Mouse (Mus musculus) MEL (cell line): Measurements from ENCODE around the gene Als2. TPM values are rescaled to one million over a fixed set of nuclear protein-coding genes. Genes with fewer than 3 reads are reported as not detected.

ENCODE experiments used
- DNase-seq: peaks from one replicate; pipeline ENCODE4 v3.0.0; 2011; ENCODE audit warnings: low read depth, low spot score
- H3K27ac ChIP-seq: 2 replicates; pipeline ENCODE4 v1.5.1; 2012; ENCODE audit warnings: low read depth, mild to moderate bottlenecking, control low read depth, low read length, moderate library complexity; ENCODE audit not compliant: control insufficient read depth
- H3K27me3 ChIP-seq, 2 experiments: fragments of 150-350 bp in 1 of 2; sonication (generic) in 1 of 2; 2 replicates each; pipeline ENCODE4 v1.6.1; 2012; ENCODE audit warnings: low read length in 2 of 2, mild to moderate bottlenecking in 2 of 2, improper control_type of control experiment in 1 of 2, moderate library complexity in 1 of 2; ENCODE audit not compliant: insufficient read depth in 2 of 2, control insufficient read depth in 1 of 2
- H3K36me3 ChIP-seq, 2 experiments: 2 replicates each; pipeline ENCODE4 v1.6.1; 2012 to 2014; ENCODE audit warnings: low read length in 2 of 2, improper control_type of control experiment in 1 of 2, inconsistent platforms in 1 of 2, mild to moderate bottlenecking in 1 of 2; ENCODE audit not compliant: insufficient read depth in 2 of 2, control insufficient read depth in 1 of 2
- H3K4me1 ChIP-seq, 2 experiments: fragments of 150-350 bp in 1 of 2; sonication (generic) in 1 of 2; 2 replicates each; pipeline ENCODE4 v1.6.1; 2012; ENCODE audit warnings: low read length in 2 of 2, improper control_type of control experiment in 1 of 2, mild to moderate bottlenecking in 1 of 2; ENCODE audit not compliant: insufficient read depth in 2 of 2, control insufficient read depth in 1 of 2
- H3K4me3 ChIP-seq, 2 experiments: fragments of 150-350 bp in 1 of 2; sonication (generic) in 1 of 2; 2 replicates each; pipeline ENCODE4 v1.5.1; 2012; ENCODE audit warnings: low read depth in 2 of 2, low read length in 2 of 2, mild to moderate bottlenecking in 2 of 2, moderate library complexity in 2 of 2, control low read depth in 1 of 2, improper control_type of control experiment in 1 of 2; ENCODE audit not compliant: control insufficient read depth in 1 of 2, insufficient read depth in 1 of 2
- H3K79me2 ChIP-seq: 2 replicates; pipeline ENCODE4 v1.6.1; 2012; ENCODE audit warnings: mild to moderate bottlenecking, low read length, moderate library complexity; ENCODE audit not compliant: control insufficient read depth, poor library complexity, insufficient read depth
- H3K9ac ChIP-seq: 2 replicates; pipeline ENCODE4 v1.6.1; 2012; ENCODE audit warnings: low read depth, mild to moderate bottlenecking, control low read depth, low read length, moderate library complexity; ENCODE audit not compliant: control insufficient read depth, poor library complexity, severe bottlenecking
- H3K9me3 ChIP-seq: fragments of 150-350 bp; sonication (generic); replicated peaks from 2 replicates; pipeline ENCODE4 v1.6.1; 2012; ENCODE audit warnings: mild to moderate bottlenecking, low read length, improper control_type of control experiment, moderate library complexity; ENCODE audit not compliant: insufficient read depth
- BHLHE40 ChIP-seq: IDR thresholded peaks from 2 replicates; pipeline ENCODE4 v1.6.1; 2012; ENCODE audit warnings: low read depth, mild to moderate bottlenecking, inconsistent platforms, low read length, improper control_type of control experiment, borderline replicate concordance
- CHD1 ChIP-seq: IDR thresholded peaks from 2 replicates; pipeline ENCODE4 v1.6.1; 2012; ENCODE audit warnings: low read depth, mild to moderate bottlenecking, inconsistent platforms, low read length, improper control_type of control experiment
- CTCF ChIP-seq, 3 experiments: IDR thresholded peaks in 2 of 3; conservative IDR thresholded peaks in 1 of 3; 2 replicates each; pipeline ENCODE4 v1.5.1; 2011 to 2012; ENCODE audit warnings: low read length in 3 of 3, low read depth in 2 of 3, mild to moderate bottlenecking in 2 of 3, improper control_type of control experiment in 1 of 3, inconsistent platforms in 1 of 3, mixed read lengths in 1 of 3, moderate library complexity in 1 of 3; ENCODE audit not compliant: control insufficient read depth in 1 of 3, insufficient read depth in 1 of 3, poor library complexity in 1 of 3, severe bottlenecking in 1 of 3
- ELF1 ChIP-seq: IDR thresholded peaks from 2 replicates; pipeline ENCODE4 v1.6.1; 2014; ENCODE audit warnings: low read depth, mild to moderate bottlenecking, inconsistent platforms, low read length, improper control_type of control experiment, moderate library complexity
- EP300 ChIP-seq, 2 experiments: IDR thresholded peaks; 2 replicates each; pipeline ENCODE4 v1.6.1; 2011; ENCODE audit warnings: improper control_type of control experiment in 2 of 2, low read length in 2 of 2, low read depth in 1 of 2, mild to moderate bottlenecking in 1 of 2
- ETS1 ChIP-seq: IDR thresholded peaks from 2 replicates; pipeline ENCODE4 v1.6.1; 2012; ENCODE audit warnings: low read depth, mild to moderate bottlenecking, inconsistent platforms, low read length, improper control_type of control experiment, moderate library complexity
- GABPA ChIP-seq: IDR thresholded peaks from 2 replicates; pipeline ENCODE4 v1.6.1; 2012; ENCODE audit warnings: low read depth, mild to moderate bottlenecking, inconsistent platforms, low read length, improper control_type of control experiment, moderate library complexity
- GATA1 ChIP-seq: IDR thresholded peaks from 2 replicates; pipeline ENCODE4 v1.6.1; 2011; ENCODE audit warnings: low read depth, low read length, improper control_type of control experiment
- HCFC1 ChIP-seq: IDR thresholded peaks from 2 replicates; pipeline ENCODE4 v1.6.1; 2012; ENCODE audit warnings: low read depth, mild to moderate bottlenecking, inconsistent platforms, low read length, improper control_type of control experiment, moderate library complexity
- JUND ChIP-seq: IDR thresholded peaks from 2 replicates; pipeline ENCODE4 v1.6.1; 2011; ENCODE audit warnings: low read depth, mild to moderate bottlenecking, improper control_type of control experiment, low read length
- KAT2A ChIP-seq: conservative IDR thresholded peaks from 2 replicates; pipeline ENCODE4 v1.6.1; 2012; ENCODE audit warnings: low read depth, low read length, improper control_type of control experiment, inconsistent platforms
- MAZ ChIP-seq: IDR thresholded peaks from 2 replicates; pipeline ENCODE4 v1.6.1; 2012; ENCODE audit warnings: low read depth, mild to moderate bottlenecking, inconsistent platforms, low read length, improper control_type of control experiment
- MXI1 ChIP-seq: IDR thresholded peaks from 2 replicates; pipeline ENCODE4 v1.6.1; 2011; ENCODE audit warnings: mild to moderate bottlenecking, low read depth, low read length, improper control_type of control experiment
- NELFE ChIP-seq: IDR thresholded peaks from 2 replicates; pipeline ENCODE4 v1.6.1; 2011; ENCODE audit warnings: low read depth, low read length, improper control_type of control experiment
- NRF1 ChIP-seq: IDR thresholded peaks from 2 replicates; pipeline ENCODE4 v1.6.1; 2014; ENCODE audit warnings: low read depth, mild to moderate bottlenecking, inconsistent platforms, low read length, improper control_type of control experiment, moderate library complexity; ENCODE audit not compliant: poor library complexity, insufficient read depth, severe bottlenecking
- POLR2A ChIP-seq, 2 experiments: IDR thresholded peaks; 2 replicates each; pipeline ENCODE4 v1.6.1; 2011 to 2012; ENCODE audit warnings: low read length in 2 of 2, mild to moderate bottlenecking in 2 of 2, control low read depth in 1 of 2, improper control_type of control experiment in 1 of 2, low read depth in 1 of 2, moderate library complexity in 1 of 2; ENCODE audit not compliant: control insufficient read depth in 1 of 2, insufficient read depth in 1 of 2, poor library complexity in 1 of 2
- POLR2AphosphoS2 ChIP-seq: IDR thresholded peaks from 2 replicates; pipeline ENCODE4 v1.6.1; 2011; ENCODE audit warnings: low read length, improper control_type of control experiment
- POLR2AphosphoS5 ChIP-seq: IDR thresholded peaks from 2 replicates; pipeline ENCODE4 v1.6.1; 2012; ENCODE audit warnings: low read depth, borderline replicate concordance, mild to moderate bottlenecking, inconsistent platforms, low read length, moderate library complexity, mixed read lengths
- RCOR1 ChIP-seq: IDR thresholded peaks from 2 replicates; pipeline ENCODE4 v1.6.1; 2012; ENCODE audit warnings: low read depth, mild to moderate bottlenecking, inconsistent platforms, low read length, improper control_type of control experiment
- SMC3 ChIP-seq: IDR thresholded peaks from 2 replicates; pipeline ENCODE4 v1.6.1; 2011; ENCODE audit warnings: low read depth, low read length, improper control_type of control experiment
- TAL1 ChIP-seq: IDR thresholded peaks from 2 replicates; pipeline ENCODE4 v1.6.1; 2012; ENCODE audit warnings: mild to moderate bottlenecking, inconsistent platforms, low read length, moderate library complexity, mixed read lengths
- UBTF ChIP-seq: IDR thresholded peaks from 2 replicates; pipeline ENCODE4 v1.6.1; 2012; ENCODE audit warnings: low read depth, mild to moderate bottlenecking, inconsistent platforms, low read length, improper control_type of control experiment, moderate library complexity, borderline replicate concordance; ENCODE audit not compliant: insufficient read depth
- USF2 ChIP-seq, 2 experiments: IDR thresholded peaks; 2 replicates each; pipeline ENCODE4 v1.6.1; 2011 to 2012; ENCODE audit warnings: improper control_type of control experiment in 2 of 2, low read length in 2 of 2, borderline replicate concordance in 1 of 2, inconsistent platforms in 1 of 2, low read depth in 1 of 2, mild to moderate bottlenecking in 1 of 2; ENCODE audit not compliant: insufficient read depth in 1 of 2
- ZC3H11A ChIP-seq: IDR thresholded peaks from 2 replicates; pipeline ENCODE4 v1.6.1; 2012; ENCODE audit warnings: low read depth, mild to moderate bottlenecking, inconsistent platforms, low read length, improper control_type of control experiment
- ZKSCAN1 ChIP-seq: IDR thresholded peaks from 2 replicates; pipeline ENCODE4 v1.6.1; 2012; ENCODE audit warnings: low read depth, mild to moderate bottlenecking, inconsistent platforms, low read length, improper control_type of control experiment, moderate library complexity
- ZNF384 ChIP-seq: IDR thresholded peaks from 2 replicates; pipeline ENCODE4 v1.6.1; 2012; ENCODE audit warnings: low read depth, mild to moderate bottlenecking, inconsistent platforms, low read length, improper control_type of control experiment
- polyA plus RNA-seq, 2 experiments: library from polyadenylated mRNA; stranded (reverse) in 1 of 2; unstranded in 1 of 2; fragments of >175 nt in 1 of 2; fragments of >200 nt in 1 of 2; gene quantifications; 2 replicates each; pipeline versions ENCODE4 v1.2.1 to v1.2.4; 2012; ENCODE audit warnings: low replicate concordance in 2 of 2, low read depth in 1 of 2; ENCODE audit not compliant: insufficient read length in 2 of 2, insufficient read depth in 1 of 2, missing spikeins in 1 of 2
- total RNA-seq: library from RNA; depleted of rRNA; stranded (reverse); fragments of 300-350 nt; gene quantifications from 2 replicates; pipeline ENCODE4 v1.2.3, GENCODE M21; 2012

The Als2 gene
- total and polyA plus RNA-seq, 3 experiments = 7.4 to 8.5 TPM; not detected in 1

DNA sequence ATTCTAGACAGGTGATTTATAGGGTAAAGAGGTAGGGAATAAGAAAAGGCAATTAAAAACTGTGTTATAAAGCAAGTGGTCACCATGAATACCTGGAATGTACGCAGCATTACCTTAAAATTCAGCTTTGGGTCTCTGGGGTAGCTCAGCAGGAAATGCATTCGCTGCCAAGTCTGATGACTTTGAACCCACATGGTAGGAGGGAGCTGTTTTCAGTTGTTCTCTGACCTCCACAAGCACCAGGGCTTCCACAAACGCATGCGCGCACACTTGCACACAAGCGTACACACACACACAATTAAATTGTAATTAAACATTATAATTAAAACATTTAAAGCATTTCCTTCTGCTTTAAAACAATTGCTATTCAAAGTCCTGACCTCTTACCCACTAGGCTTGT, 76.2 kb downstream of the Als2 start:
- H3K9ac ChIP-seq = no peak overlapping the region
- H3K4me3 ChIP-seq = no peak overlapping the region
- peaks cover 0 to 3% of the 10 kb centered on the region in 2 experiments; a peak in 2 of 4 replicates for H3K27me3 ChIP-seq
- H3K79me2 ChIP-seq = no peaks in the 10 kb centered on the region
- H3K4me1 ChIP-seq = no peaks in the 10 kb centered on the region; a peak in 1 of 4 replicates
- TF ChIP-seq CHD1 = no peak
- TF ChIP-seq ZNF384 = no peak
- TF ChIP-seq MXI1 = no peak
- no peaks in the 10 kb centered on the region for H3K9me3 ChIP-seq
- no peak for DNase-seq
- no peaks in the 10 kb centered on the region for H3K36me3 ChIP-seq
- no peak overlapping the region for H3K27ac ChIP-seq

DNA sequence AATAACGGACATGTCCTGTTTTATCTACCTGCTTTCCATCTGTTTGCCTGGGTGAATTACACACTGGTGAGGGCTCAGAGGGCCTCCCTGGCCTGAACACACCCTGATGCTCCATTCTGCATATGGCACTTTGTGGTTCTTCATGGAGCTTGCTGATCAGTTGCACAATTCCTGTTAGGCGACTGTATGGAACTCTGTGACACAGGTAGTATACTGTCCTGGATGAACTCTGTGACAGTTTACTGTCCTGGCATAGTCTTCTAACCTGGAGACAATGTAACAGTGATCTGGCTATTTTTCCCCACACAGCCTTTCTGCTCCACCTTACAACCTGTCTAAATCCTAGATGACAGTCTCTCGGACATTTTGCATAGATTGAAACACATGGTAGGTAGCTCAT, 77.9 kb downstream of the Als2 start:
- no peak for TF ChIP-seq NRF1
- TF ChIP-seq ZNF384 = no peak
- TF ChIP-seq ZKSCAN1 = no peak
- TF ChIP-seq POLR2A (IDR thresholded peaks at IDR 0.05; ENCODE audit: control insufficient read depth in 1 of 2, insufficient read depth in 1 of 2, low read depth in 1 of 2, low read length in 2 of 2, poor library complexity in 1 of 2) = no peak
- TF ChIP-seq ELF1 = no peak
- no peak for TF ChIP-seq GATA1
- TF ChIP-seq RCOR1 = no peak
- no peak for TF ChIP-seq ETS1
- no peak for TF ChIP-seq ZC3H11A
- no peak for TF ChIP-seq CHD1
- TF ChIP-seq BHLHE40 = no peak
- peaks cover 0 to 3% of the 10 kb centered on the region in 2 experiments; a peak in 2 of 4 replicates for H3K27me3 ChIP-seq

DNA sequence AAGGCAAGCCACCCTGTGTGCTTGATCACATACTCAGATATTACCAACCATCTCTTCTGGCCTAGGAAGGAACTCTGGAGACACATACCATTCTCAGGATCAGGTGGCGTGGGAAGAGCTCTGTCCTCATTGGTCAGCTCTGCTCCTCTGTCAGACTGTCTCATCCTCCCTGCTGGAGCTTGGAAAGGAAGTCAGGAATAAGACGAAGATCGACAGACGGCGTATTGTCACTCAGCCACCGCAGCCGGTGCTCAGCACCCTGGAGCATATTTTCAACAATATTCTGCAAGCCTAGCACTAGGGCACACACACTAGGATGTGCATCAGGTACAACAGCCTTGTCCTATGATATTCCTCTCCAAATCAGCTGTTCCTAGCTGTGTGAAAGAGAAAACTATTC, 78.5 kb downstream of the Als2 start:
- Histone ChIP-seq H3K9ac (no peak overlapping the region), H3K4me1 (no peaks in the 10 kb centered on the region; a peak in 1 of 4 replicates), H3K9me3 (no peaks in the 10 kb centered on the region), H3K27me3 (peaks cover 0 to 3% of the 10 kb centered on the region in 2 experiments; a peak in 2 of 4 replicates), H3K27ac (no peak overlapping the region), H3K4me3 (no peak overlapping the region), H3K36me3 (no peaks in the 10 kb centered on the region), H3K79me2 (no peaks in the 10 kb centered on the region)
- no peak for DNase-seq
- no peak for TF ChIP-seq UBTF
- TF ChIP-seq NELFE = no peak
- TF ChIP-seq USF2 (IDR thresholded peaks at IDR 0.05; ENCODE audit: borderline replicate concordance in 1 of 2, insufficient read depth in 1 of 2, low read depth in 1 of 2, low read length in 2 of 2) = no peak
- TF ChIP-seq POLR2AphosphoS2 = no peak
- TF ChIP-seq SMC3 = no peak
- no peak for TF ChIP-seq POLR2AphosphoS5
- no peak for TF ChIP-seq ETS1
- TF ChIP-seq NRF1 = no peak
- TF ChIP-seq HCFC1 = no peak
- TF ChIP-seq ZKSCAN1 = no peak
- TF ChIP-seq MAZ = no peak
- no peak for TF ChIP-seq KAT2A
- TF ChIP-seq CTCF (IDR thresholded peaks at IDR 0.05 in 2 of 3, conservative IDR thresholded peaks at IDR 0.05 in 1 of 3; ENCODE audit: control insufficient read depth in 1 of 3, insufficient read depth in 1 of 3, low read depth in 2 of 3, low read length in 3 of 3, poor library complexity in 1 of 3, severe bottlenecking in 1 of 3) = no peak
- TF ChIP-seq TAL1 = no peak
- TF ChIP-seq JUND = no peak
- TF ChIP-seq EP300 (IDR thresholded peaks at IDR 0.05; ENCODE audit: low read depth in 1 of 2, low read length in 2 of 2) = no peak
- no peak for TF ChIP-seq GABPA
- TF ChIP-seq MXI1 = no peak

More for the DNA sequence above, 77.9 kb downstream of the Als2 start:
- Histone ChIP-seq H3K4me3 (no peak overlapping the region), H3K9me3 (no peaks in the 10 kb centered on the region), H3K79me2 (no peaks in the 10 kb centered on the region), H3K27ac (no peak overlapping the region), H3K9ac (no peak overlapping the region), H3K36me3 (no peaks in the 10 kb centered on the region), H3K4me1 (no peaks in the 10 kb centered on the region; a peak in 1 of 4 replicates)
- no peak for DNase-seq
